Mouse (Mus musculus) cerebellum, adult 2 months (tissue): ENCODE results near the gene Secisbp2l.

Source experiments
- CTCF ChIP-seq: fragments of 200-500 bp; IDR thresholded peaks from 2 replicates; pipeline ENCODE4 v1.5.1; 2011; ENCODE audit warnings: low read depth, mild to moderate bottlenecking, control low read depth, low read length, moderate library complexity, borderline replicate concordance; ENCODE audit not compliant: insufficient read depth
- POLR2A ChIP-seq: fragments of 200-500 bp; IDR thresholded peaks from 2 replicates; pipeline ENCODE4 v1.6.1; 2011; ENCODE audit warnings: low read length, control low read depth, borderline replicate concordance; ENCODE audit not compliant: insufficient read depth

GRCm38 (mm10) chr2:125775661-125776060 lies 7.0 kb downstream of the Secisbp2l start:
- TF ChIP-seq POLR2A (no peak), CTCF (no peak)
